Mouse (Mus musculus) stomach, postnatal 0 days (tissue): ENCODE data around the gene Armt1. TPM values are rescaled to one million over a fixed set of nuclear protein-coding genes. Genes with fewer than 3 reads are reported as not detected.
"Not testable (repeated sequence)": the region's sequence is repeated elsewhere in the genome, so short reads cannot be mapped to it uniquely, and the experiment has no call there.

ENCODE experiments used
- ATAC-seq: fragments of 200-750 bp; cut with Nextera tagmentation; 2 replicates; pipeline ENCODE4 v1.8.0; 2017; ENCODE audit not compliant: low FRiP score, low TSS enrichment
- DNase-seq: peaks from one replicate; pipeline ENCODE4 v3.0.0-alpha.2; 2016; ENCODE audit warnings: low spot score
- H3K27ac ChIP-seq: fragments of 300-500 bp; sonication (generic); replicated peaks from 2 replicates; pipeline ENCODE4 v1.5.1; 2014; ENCODE audit warnings: mild to moderate bottlenecking, control low read depth
- H3K27me3 ChIP-seq: fragments of 300-500 bp; sonication (generic); 2 replicates; pipeline ENCODE4 v1.6.1; 2014; ENCODE audit warnings: low read length; ENCODE audit not compliant: control insufficient read depth, insufficient read depth
- H3K36me3 ChIP-seq: fragments of 300-500 bp; sonication (generic); 2 replicates; pipeline ENCODE4 v1.6.1; 2014; ENCODE audit warnings: low read length, mixed read lengths; ENCODE audit not compliant: control insufficient read depth, insufficient read depth
- H3K4me1 ChIP-seq: fragments of 300-500 bp; sonication (generic); replicated peaks from 2 replicates; pipeline ENCODE4 v1.6.1; 2014; ENCODE audit warnings: antibody characterized with exemption; ENCODE audit not compliant: control insufficient read depth, insufficient read depth
- H3K4me2 ChIP-seq: fragments of 300-500 bp; sonication (generic); replicated peaks from 2 replicates; pipeline ENCODE4 v1.6.1; 2014; ENCODE audit warnings: low read depth, mild to moderate bottlenecking, control low read depth, moderate library complexity
- H3K4me3 ChIP-seq: fragments of 300-500 bp; sonication (generic); 2 replicates; pipeline ENCODE4 v1.5.1; 2014; ENCODE audit warnings: low read depth, low read length, control low read depth
- H3K9ac ChIP-seq: fragments of 300-500 bp; sonication (generic); 2 replicates; pipeline ENCODE4 v1.6.1; 2014; ENCODE audit warnings: mild to moderate bottlenecking, low read length, control low read depth, mixed read lengths
- H3K9me3 ChIP-seq: fragments of 300-500 bp; sonication (generic); 2 replicates; pipeline ENCODE4 v1.6.1; 2016; ENCODE audit warnings: low read length; ENCODE audit not compliant: control insufficient read depth
- CTCF ChIP-seq: IDR thresholded peaks from 2 replicates; pipeline ENCODE4 v1.5.1; 2016; ENCODE audit warnings: antibody characterized with exemption, low read depth, mild to moderate bottlenecking, moderate library complexity
- EP300 ChIP-seq: optimal IDR thresholded peaks from 2 replicates; pipeline ENCODE3; 2016; ENCODE audit warnings: antibody characterized with exemption
- WGBS: fragments of 180-500 bp; shearing (Covaris S2); extraction: QIAGEN DNeasy Blood & Tissue Kit; methylation state at CpG from one replicate; pipeline ENCODE4 v1.1.7; 2014; 5-methylcytosine and 5-hydroxymethylcytosine counted together
- polyA plus RNA-seq: library from polyadenylated mRNA; unstranded; fragments of >200 nt; fragmentation: Nextera tagmentation; extraction: Ambion mirVana; gene quantifications from 2 replicates; pipeline ENCODE4 v1.2.1, GENCODE M21; 2015

Armt1 gene
- polyA plus RNA-seq, 1 experiment from 2014 or later: 7.5 TPM

- ATAC-seq: no peak
- H3K36me3 ChIP-seq: peaks cover 3% of the 10 kb centered on the region; the same call in 1 of the 2 replicates
- no peaks in the 10 kb centered on the region for H3K4me1 ChIP-seq
- no peak for DNase-seq
- no peaks in the 10 kb centered on the region for H3K27me3 ChIP-seq
- H3K27ac ChIP-seq: no peak overlapping the region
- H3K4me2 ChIP-seq: no peak overlapping the region; the same call in 1 of the 2 replicates
- WGBS: 89% methylated on average over 3 of the region's 3 CpGs
- H3K9ac ChIP-seq: no peak overlapping the region
- TF ChIP-seq EP300: no peak
- no peak; the same call in 1 of the 2 replicates for TF ChIP-seq CTCF
- no peaks in the 10 kb centered on the region for H3K9me3 ChIP-seq
- H3K4me3 ChIP-seq: no peak overlapping the region
These were observed 1.4 kb upstream of the Armt1 start for GRCm38 (mm10) chr10:4430826-4431225.

DNA sequence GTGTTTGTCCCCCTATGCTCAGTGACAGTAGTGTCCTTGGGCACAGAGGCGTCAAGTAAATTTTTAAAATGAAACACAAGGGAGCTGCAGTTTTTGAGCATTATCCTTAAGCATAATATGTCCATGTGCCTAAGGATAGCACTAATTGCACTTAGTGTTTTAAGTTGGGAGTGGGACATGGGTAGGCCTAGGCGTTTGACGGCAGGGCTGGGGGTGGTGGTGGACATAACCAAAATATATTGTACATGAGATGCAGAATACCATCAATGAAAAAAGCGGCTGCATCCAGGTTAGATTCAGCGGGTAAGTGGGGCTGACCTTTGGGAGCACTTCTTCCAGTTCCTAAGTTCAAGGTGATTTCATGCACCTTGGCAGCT, 533 bp upstream of the Armt1 start:
- ATAC-seq: no peak; the same call in 1 of the 2 replicates
- peak overlapping the region; percentile 77 for H3K4me2 ChIP-seq
- H3K27me3 ChIP-seq: no peaks in the 10 kb centered on the region
- no peaks in the 10 kb centered on the region for H3K9me3 ChIP-seq
- no peak for DNase-seq
- H3K4me1 ChIP-seq: no peaks in the 10 kb centered on the region
- peak overlapping the region; percentile 70 for H3K27ac ChIP-seq
- H3K9ac ChIP-seq: peak overlapping the region; percentile 65
- 8% methylated on average over 5 of the region's 5 CpGs for WGBS
- TF ChIP-seq EP300 (no peak), CTCF (no peak)
- peak overlapping the region; percentile 69 for H3K4me3 ChIP-seq
- peaks cover 3% of the 10 kb centered on the region; the same call in 1 of the 2 replicates for H3K36me3 ChIP-seq

DNA sequence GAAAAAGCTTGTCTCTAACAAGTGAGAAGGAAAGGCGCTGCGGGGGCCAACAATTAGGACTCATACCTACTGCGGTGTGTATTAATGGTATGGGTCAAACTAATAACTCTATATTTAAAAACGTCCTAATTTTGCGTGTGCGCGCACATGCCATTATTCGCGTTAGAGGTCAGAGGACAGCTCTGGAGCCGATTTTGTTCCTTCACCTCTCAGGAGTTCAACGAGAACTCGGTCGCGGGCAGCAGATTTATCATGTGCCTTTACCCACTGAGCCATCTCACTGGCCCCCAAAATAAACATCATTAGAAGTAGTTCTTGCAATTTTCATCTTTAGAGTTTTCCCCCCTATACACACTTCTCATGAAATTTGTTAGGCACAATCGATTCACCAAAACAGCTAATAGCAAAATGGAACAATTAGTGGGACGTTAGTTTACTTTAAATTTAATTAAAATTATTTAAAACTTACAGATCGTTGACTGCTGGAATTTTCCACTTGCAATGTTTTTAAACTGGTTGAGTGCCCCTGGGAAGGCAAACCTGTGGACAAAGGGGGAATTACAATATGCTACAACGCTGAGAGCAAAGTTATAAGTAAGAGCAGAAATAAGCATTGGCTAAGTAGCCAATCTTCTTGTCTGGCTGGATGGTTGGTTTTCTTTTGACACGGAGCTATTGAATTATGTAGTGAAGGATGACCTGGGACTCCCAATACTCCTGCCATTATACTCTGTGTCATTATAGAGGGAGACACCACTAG, 909 bp downstream of the Armt1 start:
- Histone ChIP-seq H3K36me3 (no peaks in the 10 kb centered on the region), H3K4me2 (peak overlapping the region; percentile 60), H3K9me3 (no peaks in the 10 kb centered on the region), H3K27me3 (no peaks in the 10 kb centered on the region), H3K4me1 (no peaks in the 10 kb centered on the region), H3K27ac (peak overlapping the region; percentile 91), H3K4me3 (peak overlapping the region; percentile 69), H3K9ac (peak overlapping the region; percentile 69)
- DNase-seq (no peak), ATAC-seq (no peak)
- TF ChIP-seq EP300 (no peak), CTCF (peak; percentile 50)
- 7% methylated on average over 19 of the region's 19 CpGs for WGBS

GRCm38 (mm10) chr10:4433871-4434270, 1.6 kb downstream of the Armt1 start:
- H3K36me3 ChIP-seq, H3K9me3 ChIP-seq, H3K4me3 ChIP-seq, DNase-seq, H3K27me3 ChIP-seq, H3K4me2 ChIP-seq, H3K4me1 ChIP-seq, H3K9ac ChIP-seq, ATAC-seq, H3K27ac ChIP-seq: not testable (repeated sequence)
- 70% methylated on average over 2 of the region's 2 CpGs for WGBS

GRCm38 (mm10) chr10:4435416-4435815, 3.1 kb downstream of the Armt1 start:
- no peak for ATAC-seq
- 84% methylated on average over 3 of the region's 3 CpGs for WGBS
- no peaks in the 10 kb centered on the region for H3K27me3 ChIP-seq
- DNase-seq: no peak
- no peaks in the 10 kb centered on the region for H3K4me1 ChIP-seq
- H3K9ac ChIP-seq: no peak overlapping the region
- H3K4me2 ChIP-seq: no peak overlapping the region
- no peaks in the 10 kb centered on the region for H3K9me3 ChIP-seq
- peaks cover 4% of the 10 kb centered on the region; the same call in 1 of the 2 replicates for H3K36me3 ChIP-seq
- H3K4me3 ChIP-seq: no peak overlapping the region
- no peak overlapping the region for H3K27ac ChIP-seq
- TF ChIP-seq CTCF (no peak), EP300 (no peak)

- Histone ChIP-seq H3K9ac (no peak overlapping the region), H3K4me3 (no peak overlapping the region), H3K27ac (no peak overlapping the region), H3K4me2 (no peak overlapping the region), H3K9me3 (no peaks in the 10 kb centered on the region), H3K36me3 (peaks cover 14% of the 10 kb centered on the region), H3K4me1 (no peaks in the 10 kb centered on the region), H3K27me3 (no peaks in the 10 kb centered on the region)
- 72% methylated on average over 4 of the region's 4 CpGs for WGBS
- no peak for TF ChIP-seq CTCF
- no peak for TF ChIP-seq EP300
- ATAC-seq (no peak), DNase-seq (no peak)
These were observed 24.1 kb downstream of the Armt1 start for GRCm38 (mm10) chr10:4456409-4456808.
